Mouse (Mus musculus): Measurements from ENCODE around the gene Glp2r. TPM values are rescaled to one million over a fixed set of nuclear protein-coding genes. Genes with fewer than 3 reads are reported as not detected.
A peak's percentile ranks its signal among the peaks of the same experiment; 100 is the strongest.

Glp2r gene
- total RNA-seq, 2 experiments from 2014 or later, result 1.9 to 2.3 TPM

DNA sequence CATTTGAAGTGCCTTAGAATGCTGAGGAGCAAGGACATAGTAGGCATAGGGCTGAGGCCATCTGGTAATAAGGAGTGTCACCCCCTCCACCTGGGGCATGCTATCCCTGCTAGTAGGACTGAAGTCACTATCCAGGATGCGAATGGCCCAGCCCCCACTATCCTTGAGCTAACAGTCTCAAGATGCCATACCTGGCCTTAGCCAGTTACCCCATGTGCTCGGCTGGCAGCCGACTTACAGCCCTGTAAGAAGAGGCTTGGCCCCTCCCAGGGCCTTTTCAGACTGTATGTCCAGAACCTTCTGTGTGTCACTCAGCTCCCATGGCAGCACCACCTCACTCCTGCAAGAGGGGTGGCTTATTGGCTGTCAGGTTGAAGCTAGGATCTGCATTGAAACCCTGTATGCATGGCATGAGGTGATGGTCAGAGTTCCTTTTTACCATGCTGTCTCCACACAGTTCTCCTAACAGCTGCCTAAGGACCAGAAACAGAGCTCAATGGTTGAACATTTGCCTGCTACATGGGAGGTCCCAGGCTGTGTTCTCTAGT, 102.4 kb downstream of the Glp2r start:
- no peak for DNase-seq (ENCODE audit: extremely low spot score in 1 of 2, low spot score in 2 of 2)
- intact Hi-C loops (cut with DNase I), result no loop called here

DNA sequence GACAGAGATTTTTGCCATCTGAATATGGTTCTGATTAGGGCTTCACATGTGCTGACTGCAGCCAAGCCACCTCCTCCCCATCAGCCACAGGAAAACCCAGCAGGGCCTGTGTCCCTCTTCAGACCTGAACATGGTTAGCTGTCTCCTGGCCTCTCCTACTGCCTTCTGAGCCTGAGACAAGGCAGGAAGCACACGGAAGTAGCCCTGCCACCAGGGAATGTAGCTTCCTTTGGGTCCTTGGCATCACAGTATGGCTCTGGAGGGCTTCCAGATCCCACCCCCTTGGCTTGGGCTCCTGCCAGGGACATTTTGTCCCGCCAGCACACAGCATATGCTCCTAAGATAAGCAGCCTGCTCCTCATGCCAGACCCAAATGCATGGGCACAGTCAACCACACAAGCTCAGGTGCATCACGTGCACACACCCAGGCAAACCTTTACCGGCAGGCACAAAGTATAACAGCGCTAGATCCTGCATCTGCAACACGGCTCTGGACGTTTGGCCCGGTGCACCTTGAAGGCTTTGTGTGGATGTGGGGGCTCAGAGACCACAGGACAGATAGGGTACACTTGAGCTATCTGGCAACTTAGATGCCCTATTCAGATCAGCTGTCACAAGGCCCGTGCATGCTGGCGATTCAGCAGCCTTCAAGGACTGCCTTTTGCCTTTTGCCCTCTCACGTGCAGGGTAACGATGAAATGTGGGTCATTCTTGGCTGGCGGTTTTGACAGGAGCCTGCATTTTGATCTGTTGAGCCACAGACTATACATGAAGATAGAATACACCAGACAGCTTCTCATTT, 103.2 kb downstream of the Glp2r start:
- intact Hi-C loops (cut with DNase I), result no loop called here
- peak; percentile 75 for DNase-seq (ENCODE audit: extremely low spot score in 1 of 2, low spot score in 2 of 2)

- no peak for DNase-seq (ENCODE audit: extremely low spot score in 1 of 2, low spot score in 2 of 2)
- intact Hi-C loops (cut with DNase I), result no loop called here
Measured at GRCm38 (mm10) chr11:67666129-67666528, 104.8 kb downstream of the Glp2r start.

DNA sequence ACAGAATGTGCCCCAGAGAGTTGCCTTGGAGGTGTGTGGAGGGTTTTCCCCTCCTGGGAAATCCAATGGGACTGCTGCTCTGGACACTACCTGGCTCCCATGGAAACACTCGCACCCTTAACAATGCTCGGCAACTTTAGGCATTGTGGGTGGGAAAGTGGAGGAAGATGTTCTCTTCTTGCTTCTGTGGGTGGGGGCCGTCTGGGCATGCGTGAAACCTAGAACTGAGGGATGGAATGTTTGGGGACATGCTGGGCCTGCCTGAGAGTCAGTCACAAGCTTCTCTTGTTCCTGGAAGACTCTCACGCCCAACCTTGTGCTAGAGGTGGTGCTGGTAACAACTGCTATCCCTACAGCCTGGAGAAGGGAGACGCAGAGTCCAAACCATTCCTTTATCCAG, 106.0 kb downstream of the Glp2r start:
- intact Hi-C loops (cut with DNase I), result no loop called here
- DNase-seq (ENCODE audit: extremely low spot score in 1 of 2, low spot score in 2 of 2), result no peak

DNA sequence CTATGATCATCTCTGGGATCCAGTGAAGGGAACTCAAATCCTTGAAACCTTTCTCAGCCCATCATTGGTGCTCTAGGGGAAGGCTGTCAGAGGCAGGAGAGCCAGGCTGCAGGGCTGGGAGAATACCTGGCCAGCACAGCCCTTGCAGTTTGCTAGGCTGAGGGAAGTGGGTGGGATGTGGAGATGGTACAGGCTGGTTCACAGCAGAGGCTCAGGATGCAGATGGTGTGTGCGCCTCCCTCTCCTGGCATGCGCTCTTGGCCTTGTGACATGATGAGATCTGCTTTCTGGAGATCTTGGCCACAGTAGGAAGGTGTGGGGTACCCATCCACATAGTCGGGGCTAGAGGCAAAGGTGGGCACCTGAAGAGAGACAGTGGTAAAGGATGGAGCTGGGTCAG, 106.7 kb downstream of the Glp2r start:
- DNase-seq (ENCODE audit: extremely low spot score in 1 of 2, low spot score in 2 of 2), result no peak
- intact Hi-C loops (cut with DNase I), result no loop called here

DNA sequence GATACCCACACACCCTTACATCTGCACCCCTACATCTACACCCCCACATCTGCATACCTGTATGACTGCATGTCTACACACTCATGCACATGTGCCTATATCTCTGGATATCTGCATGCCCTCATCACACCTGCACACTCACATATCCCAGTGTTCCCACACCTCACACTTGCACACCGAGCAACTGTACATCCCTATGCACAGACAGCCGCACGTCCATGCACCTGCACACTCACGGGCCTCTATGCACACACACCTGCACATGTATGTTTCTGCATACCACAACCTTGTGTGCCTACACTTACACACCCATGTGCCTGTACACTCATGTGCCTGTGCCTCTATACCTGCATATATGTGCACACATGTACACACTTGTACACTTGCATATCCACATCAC, 107.5 kb downstream of the Glp2r start:
- DNase-seq (ENCODE audit: extremely low spot score in 1 of 2, low spot score in 2 of 2), result no peak
- intact Hi-C loops (cut with DNase I), result no loop called here

DNA sequence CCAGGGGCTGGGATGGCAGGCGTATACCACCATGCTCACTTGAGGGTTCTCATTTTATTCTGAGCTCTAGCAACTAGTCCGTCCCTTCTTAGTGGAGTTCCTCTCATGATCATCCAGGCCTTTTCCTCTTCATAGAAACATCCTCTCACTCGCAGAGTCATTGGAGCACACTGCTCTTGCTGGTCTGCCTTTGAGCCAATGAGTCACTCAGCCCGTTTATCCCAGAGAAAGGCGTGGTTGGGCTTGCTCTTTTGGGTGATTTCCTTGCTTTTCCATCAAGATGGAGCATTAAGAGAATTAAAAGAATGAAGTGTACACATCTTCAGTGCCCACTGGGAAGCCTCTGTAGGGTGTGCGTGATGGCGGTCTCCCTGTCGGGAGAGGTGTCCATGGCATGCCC, 109.5 kb downstream of the Glp2r start:
- intact Hi-C loops (cut with DNase I), result no loop called here
- no peak for DNase-seq (ENCODE audit: extremely low spot score in 1 of 2, low spot score in 2 of 2)

- intact Hi-C loops (cut with DNase I), result no loop called here
- DNase-seq (ENCODE audit: extremely low spot score in 1 of 2, low spot score in 2 of 2), result no peak
Measured at GRCm38 (mm10) chr11:67657685-67658382, 113.1 kb downstream of the Glp2r start.

GRCm38 (mm10) chr11:67656811-67657210, 114.1 kb downstream of the Glp2r start:
- intact Hi-C loops (cut with DNase I), result no loop called here
- DNase-seq (ENCODE audit: extremely low spot score in 1 of 2, low spot score in 2 of 2), result no peak

DNA sequence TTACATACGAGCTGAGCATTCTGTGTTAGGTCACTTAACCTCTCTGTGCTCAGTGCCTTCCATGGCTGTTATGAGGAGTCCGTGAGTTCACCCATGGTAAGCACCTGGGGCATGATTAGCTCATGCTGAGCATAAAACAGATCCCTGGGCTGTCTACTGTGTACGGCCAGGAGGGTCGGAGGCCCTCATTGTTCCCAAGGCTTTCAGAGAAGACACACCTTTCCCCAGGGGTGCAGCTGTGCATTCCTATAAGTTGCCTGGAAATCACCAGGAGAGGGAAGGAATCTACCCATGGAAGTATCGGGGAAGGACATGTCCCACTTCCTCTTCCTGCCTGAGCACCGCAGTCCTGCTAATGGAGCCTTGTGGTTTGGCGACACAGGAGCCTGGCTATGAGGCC, 114.6 kb downstream of the Glp2r start:
- DNase-seq (ENCODE audit: extremely low spot score in 1 of 2, low spot score in 2 of 2), result no peak
- intact Hi-C loops (cut with DNase I), result no loop called here

DNA sequence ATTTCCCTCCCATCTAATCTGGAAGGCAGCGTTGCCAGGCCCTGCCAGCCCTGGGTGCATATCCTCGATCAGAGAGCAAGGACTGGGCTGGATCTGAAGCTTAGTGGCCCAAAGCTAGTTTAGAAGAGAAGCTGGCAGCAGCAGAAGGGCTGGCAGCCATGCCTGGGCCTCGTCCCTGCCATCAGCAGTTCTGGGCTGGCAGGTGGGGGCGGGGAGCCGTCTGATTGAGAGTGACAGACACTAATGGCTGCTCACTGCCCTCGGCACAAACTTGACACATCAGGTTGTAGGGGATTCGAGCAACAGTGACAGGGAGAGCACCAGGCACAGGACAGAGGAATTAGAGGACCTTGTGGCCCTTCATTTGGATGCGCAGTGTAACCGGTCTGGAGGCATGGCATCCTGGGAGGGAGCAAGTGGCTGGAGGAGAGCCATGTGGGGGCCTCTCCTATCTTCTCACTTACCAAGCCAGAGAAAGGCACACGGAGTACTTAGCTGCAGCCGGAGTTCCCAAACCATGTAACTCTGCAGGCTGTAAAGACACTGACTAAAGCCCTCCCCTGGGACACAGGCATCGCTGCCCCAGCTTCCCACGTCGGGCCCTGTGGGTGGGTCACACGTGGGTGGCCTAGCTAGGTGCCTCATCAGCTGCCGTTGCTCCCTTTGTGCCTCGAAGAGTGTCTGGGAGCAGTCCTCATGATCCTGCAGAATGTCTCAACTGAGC, 115.6 kb downstream of the Glp2r start:
- peak in 1 of 2 experiments; percentile 60 for DNase-seq (ENCODE audit: extremely low spot score in 1 of 2, low spot score in 2 of 2)
- intact Hi-C loops (cut with DNase I), result no loop called here

DNA sequence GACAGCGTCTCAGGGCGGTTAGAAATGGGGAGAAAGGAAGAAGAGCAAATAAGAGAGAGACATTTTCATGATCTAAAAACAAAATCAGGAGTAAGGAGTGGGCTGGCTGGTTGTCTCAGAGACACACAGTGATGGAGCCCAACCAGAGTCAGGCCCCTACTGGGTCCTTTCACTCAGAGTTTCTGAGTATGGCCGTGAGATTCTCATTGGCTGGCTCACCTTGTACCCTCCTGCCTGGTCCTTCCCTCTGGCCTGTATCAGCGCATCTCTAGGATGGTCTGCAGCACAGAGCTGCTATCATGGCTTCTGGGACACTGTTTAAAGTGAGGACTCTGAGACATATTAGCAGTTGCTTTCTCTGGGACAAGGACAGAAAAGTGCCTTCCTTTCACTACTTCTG, 116.4 kb downstream of the Glp2r start:
- DNase-seq (ENCODE audit: extremely low spot score in 1 of 2, low spot score in 2 of 2), result no peak
- intact Hi-C loops (cut with DNase I), result no loop called here

- intact Hi-C loops (cut with DNase I), result no loop called here
- no peak for DNase-seq (ENCODE audit: extremely low spot score in 1 of 2, low spot score in 2 of 2)
Measured at GRCm38 (mm10) chr11:67653521-67654090, 117.3 kb downstream of the Glp2r start.

DNA sequence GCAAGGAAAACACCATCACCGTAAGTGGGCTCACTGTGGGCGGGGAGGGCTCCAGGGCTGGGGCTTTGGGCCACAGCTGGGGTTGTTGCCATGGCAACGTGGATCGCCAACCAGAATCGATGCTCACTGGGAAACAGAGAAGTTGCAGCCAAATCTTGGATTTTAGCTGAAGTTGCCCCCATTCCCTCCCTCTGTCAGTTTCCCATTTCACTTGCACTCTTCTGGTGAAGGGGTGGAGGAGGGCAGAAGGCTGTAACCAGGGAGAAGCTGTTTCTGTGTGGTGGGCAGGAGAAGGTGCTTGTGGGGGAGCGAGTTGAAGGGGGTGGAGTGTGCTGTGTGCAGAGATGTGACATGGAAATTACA, 118.1 kb downstream of the Glp2r start:
- intact Hi-C loops (cut with DNase I), result no loop called here
- no peak for DNase-seq (ENCODE audit: extremely low spot score in 1 of 2, low spot score in 2 of 2)

DNA sequence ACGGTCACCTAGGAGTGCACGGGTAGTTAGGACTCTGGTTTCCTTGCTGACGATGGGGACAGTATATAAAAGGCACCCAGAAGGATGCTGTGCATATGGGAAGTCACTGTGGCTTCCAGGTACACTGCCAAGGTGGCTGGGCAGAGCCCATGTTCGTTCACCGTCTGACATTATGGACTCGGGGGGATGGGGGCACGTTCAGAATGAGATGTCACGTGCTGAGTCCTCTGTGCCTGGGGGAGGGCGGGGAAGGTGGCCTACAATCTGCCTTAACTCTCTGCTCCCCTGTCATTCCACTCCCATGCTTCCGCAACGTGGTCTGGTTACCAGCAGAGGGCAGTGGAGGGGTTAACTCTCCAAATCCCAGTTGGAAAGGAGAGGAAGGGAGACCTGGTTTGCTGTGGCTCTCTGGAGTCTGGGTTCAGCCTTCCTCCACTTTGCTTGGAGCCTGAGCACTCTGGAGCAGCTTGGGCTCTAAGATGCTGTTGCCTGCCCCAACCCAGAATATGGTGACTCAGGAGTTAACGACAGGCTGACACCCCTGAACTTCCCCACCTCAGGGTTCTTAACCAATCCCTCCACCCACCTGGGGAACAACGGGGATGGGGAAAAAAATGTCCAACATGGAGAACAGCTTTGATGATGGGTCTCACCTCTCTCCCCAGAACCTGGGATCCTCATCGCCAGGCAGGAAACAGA, 118.6 kb downstream of the Glp2r start:
- intact Hi-C loops (cut with DNase I), result no loop called here

GRCm38 (mm10) chr11:67651731-67652130, 119.2 kb downstream of the Glp2r start:
- intact Hi-C loops (cut with DNase I), result no loop called here

More for the DNA sequence above, 118.6 kb downstream of the Glp2r start:
- peak in 1 of 2 experiments; percentile 60 for DNase-seq (ENCODE audit: extremely low spot score in 1 of 2, low spot score in 2 of 2)

DNA sequence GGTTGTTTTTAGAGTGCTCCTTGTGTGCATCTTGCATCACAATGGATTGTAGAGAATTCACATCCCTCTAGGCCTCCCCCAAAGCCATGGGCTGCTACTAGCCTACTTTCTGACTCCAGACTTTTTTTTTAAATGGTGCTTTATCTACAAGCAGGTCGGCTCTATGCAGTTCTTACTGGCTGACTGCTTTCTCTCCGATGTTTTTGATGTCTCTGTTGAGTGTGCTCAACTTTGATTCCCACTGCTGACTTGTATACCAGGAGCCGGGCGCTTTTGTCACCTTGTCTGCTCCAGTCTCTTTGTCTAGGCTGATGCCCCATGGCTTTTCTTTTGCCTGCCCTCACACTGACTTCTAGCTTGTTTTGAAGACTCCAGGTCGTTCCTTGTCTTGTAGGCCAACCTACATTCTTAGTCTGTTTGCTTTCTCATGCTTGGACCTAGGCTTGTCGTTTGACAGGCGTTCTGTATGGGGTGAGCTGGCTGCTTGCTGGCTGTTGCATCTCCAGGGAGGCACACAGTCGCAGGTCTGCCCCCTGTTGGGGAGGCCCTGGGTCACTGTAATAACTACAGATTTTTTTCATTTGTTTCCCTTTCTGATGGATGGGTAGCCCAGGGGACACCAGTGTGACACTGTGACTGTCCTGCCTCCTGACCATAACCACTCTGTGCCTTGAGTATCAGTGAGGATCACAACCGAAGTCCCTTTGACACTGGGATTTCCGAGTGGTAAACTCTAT, 120.8 kb downstream of the Glp2r start:
- DNase-seq (ENCODE audit: extremely low spot score in 1 of 2, low spot score in 2 of 2), result no peak
- intact Hi-C loops (cut with DNase I), result loop anchor here (10.0 kb wide), 3 partner anchors 135 to 275 kb away; partner anchors contain the start of gene Gas7

More at GRCm38 (mm10) chr11:67651731-67652130, 119.2 kb downstream of the Glp2r start:
- no peak for DNase-seq (ENCODE audit: extremely low spot score in 1 of 2, low spot score in 2 of 2)
